Mouse (Mus musculus) urinary bladder, postnatal 14 days (tissue): ENCODE data around the gene Cobl.

Experiments used
- DNase-seq: peaks from one replicate; pipeline ENCODE4 v3.0.0; 2021; ENCODE audit warnings: low spot score

Gene Cobl

GRCm38 (mm10) chr11:12464181-12465162, at the start of gene Cobl:
Gene Cobl (minus strand): TSS chr11:12464960.
- peak; percentile 30 for DNase-seq

- no peak for DNase-seq
These were observed 49.0 kb upstream of the Cobl start for GRCm38 (mm10) chr11:12513796-12514195.

- DNase-seq = no peak
These were observed 41.7 kb upstream of the Cobl start for GRCm38 (mm10) chr11:12506371-12506890.

- no peak for DNase-seq
These were observed 39.0 kb upstream of the Cobl start for GRCm38 (mm10) chr11:12503756-12504155.

GRCm38 (mm10) chr11:12501721-12502120, 37.0 kb upstream of the Cobl start:
- no peak for DNase-seq

- DNase-seq = no peak
These were observed 29.0 kb upstream of the Cobl start for GRCm38 (mm10) chr11:12493791-12494190.

- DNase-seq = no peak
These were observed 15.2 kb upstream of the Cobl start for GRCm38 (mm10) chr11:12479856-12480403.

GRCm38 (mm10) chr11:12474299-12474935, 9.7 kb upstream of the Cobl start:
- no peak for DNase-seq

- DNase-seq = no peak
These were observed 9.0 kb upstream of the Cobl start for GRCm38 (mm10) chr11:12473625-12474298.

GRCm38 (mm10) chr11:12469638-12470037, 4.9 kb upstream of the Cobl start:
- no peak for DNase-seq

GRCm38 (mm10) chr11:12468661-12469060, 3.9 kb upstream of the Cobl start:
- no peak for DNase-seq

GRCm38 (mm10) chr11:12467836-12468235, 3.1 kb upstream of the Cobl start:
- no peak for DNase-seq

GRCm38 (mm10) chr11:12467217-12467616, 2.5 kb upstream of the Cobl start:
- no peak for DNase-seq

- no peak for DNase-seq
These were observed 1.8 kb upstream of the Cobl start for GRCm38 (mm10) chr11:12466606-12467005.

GRCm38 (mm10) chr11:12465229-12465628, 469 bp upstream of the Cobl start:
- DNase-seq = no peak

GRCm38 (mm10) chr11:12463615-12464170, 1.1 kb downstream of the Cobl start:
- no peak for DNase-seq

- no peak for DNase-seq
These were observed 4.8 kb downstream of the Cobl start for GRCm38 (mm10) chr11:12459781-12460581.

- no peak for DNase-seq
These were observed 5.9 kb downstream of the Cobl start for GRCm38 (mm10) chr11:12458814-12459213.

- DNase-seq = no peak
These were observed 6.4 kb downstream of the Cobl start for GRCm38 (mm10) chr11:12458392-12458791.

- DNase-seq = no peak
These were observed 16.7 kb downstream of the Cobl start for GRCm38 (mm10) chr11:12448101-12448500.

GRCm38 (mm10) chr11:12445222-12445621, 19.5 kb downstream of the Cobl start:
- DNase-seq = no peak
